Mouse (Mus musculus): Measurements from ENCODE around the gene Galnt14. TPM values are rescaled to one million over a fixed set of nuclear protein-coding genes. Genes with fewer than 3 reads are reported as not detected.

The Galnt14 gene
- polyA plus RNA-seq, 1 experiment, result not detected

DNA sequence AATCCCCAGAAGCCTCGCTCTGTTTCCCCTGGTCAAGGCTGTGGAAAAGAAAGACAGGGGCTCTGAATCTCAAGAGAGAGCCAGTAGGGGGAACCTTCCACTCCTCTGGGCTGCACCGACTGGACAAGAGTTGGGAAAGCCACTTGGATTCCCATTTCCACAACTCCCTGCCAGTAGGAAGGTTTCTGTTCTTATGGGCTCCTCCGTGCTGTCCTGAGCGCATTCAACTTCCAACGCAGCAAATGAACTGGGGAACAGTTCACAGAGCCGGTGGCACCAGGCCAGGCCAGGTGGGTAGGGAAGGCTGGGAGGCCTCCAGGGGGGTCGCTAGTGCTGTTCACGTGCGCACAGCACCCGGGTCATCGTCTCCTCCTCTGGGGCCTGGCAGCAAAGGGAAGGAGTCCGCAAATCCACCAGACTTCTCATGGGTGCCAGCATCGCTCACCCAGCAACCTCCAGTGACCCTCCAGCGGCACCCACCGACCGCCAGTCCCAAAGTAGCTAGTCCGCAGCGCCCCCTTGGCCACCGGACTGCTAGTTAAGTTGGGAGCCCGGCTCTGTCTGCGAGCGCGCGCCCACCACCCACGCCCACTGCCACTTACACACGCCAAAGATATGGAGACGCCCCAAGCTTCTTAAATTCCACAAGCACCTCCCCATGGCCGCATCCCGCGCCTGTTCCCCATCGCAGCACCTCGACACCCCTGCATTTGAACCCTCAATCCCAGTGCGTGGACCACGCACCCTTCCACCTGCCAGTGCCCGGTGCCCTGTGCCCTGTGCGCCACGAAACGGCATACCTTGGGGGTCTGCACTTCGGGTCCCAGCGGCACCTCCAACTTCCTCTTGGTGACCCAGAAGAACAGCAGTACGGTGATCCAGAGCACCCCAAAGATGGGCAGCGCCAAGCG, 867 bp downstream of the Galnt14 start:
- H3K4me1 ChIP-seq (ENCODE audit: control insufficient read depth, insufficient read depth, low read length), result 0 out of 2 replicates have a peak, but pooled peaks cover 2% of the 10 kb centered on the region
- no peak for TF ChIP-seq POLR2A (IDR thresholded peaks at IDR 0.05; ENCODE audit: borderline replicate concordance, extremely low read depth, low read depth, low read length)
- TF ChIP-seq CTCF (IDR thresholded peaks at IDR 0.05; ENCODE audit: insufficient read depth, low read length), result no peak
- DNase-seq, result no peak
- no peak overlapping the region for H3K4me3 ChIP-seq (replicated peaks; ENCODE audit: extremely low read depth, low read depth, low read length)
- WGBS, result 3% methylated on average over 43 of the region's 43 CpGs

- Histone ChIP-seq H3K4me1 (ENCODE audit: control insufficient read depth, insufficient read depth, low read length) (0 out of 2 replicates have a peak, but pooled peaks cover 2% of the 10 kb centered on the region), H3K4me3 (replicated peaks; ENCODE audit: extremely low read depth, low read depth, low read length) (no peak overlapping the region)
- no peak for DNase-seq
- TF ChIP-seq CTCF (IDR thresholded peaks at IDR 0.05; ENCODE audit: insufficient read depth, low read length) (no peak), POLR2A (IDR thresholded peaks at IDR 0.05; ENCODE audit: borderline replicate concordance, extremely low read depth, low read depth, low read length) (no peak)
- WGBS, result 89% methylated on average over 6 of the region's 6 CpGs
Observed at GRCm38 (mm10) chr17:73708451-73708850, 1.8 kb downstream of the Galnt14 start.

- no peak for TF ChIP-seq POLR2A (IDR thresholded peaks at IDR 0.05; ENCODE audit: borderline replicate concordance, extremely low read depth, low read depth, low read length)
- TF ChIP-seq CTCF (IDR thresholded peaks at IDR 0.05; ENCODE audit: insufficient read depth, low read length), result no peak
- H3K4me1 ChIP-seq (ENCODE audit: control insufficient read depth, insufficient read depth, low read length), result no peaks in the 10 kb centered on the region
Observed at GRCm38 (mm10) chr17:73703571-73703970, 6.7 kb downstream of the Galnt14 start.

DNA sequence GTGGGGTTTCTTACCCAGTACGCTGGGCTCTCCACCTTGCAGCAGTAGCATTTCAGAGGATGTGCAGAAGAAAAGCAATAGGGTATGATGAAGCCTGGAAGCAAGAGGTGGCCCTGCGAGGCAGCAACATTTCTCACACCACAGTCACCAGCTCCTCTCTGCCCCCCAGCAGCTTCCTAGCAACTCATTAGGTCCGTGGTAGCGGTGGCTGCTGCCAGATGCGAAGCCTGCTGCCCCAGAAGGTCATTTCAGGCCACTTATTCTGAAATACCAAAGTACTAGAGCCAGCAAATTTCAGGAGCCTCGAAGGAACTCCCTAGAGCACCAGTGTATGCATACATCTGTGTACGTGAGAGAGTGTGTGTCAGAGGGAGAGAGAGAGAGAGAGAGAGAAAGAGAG, 9.2 kb downstream of the Galnt14 start:
- no peak for DNase-seq
- Histone ChIP-seq H3K4me1 (ENCODE audit: control insufficient read depth, insufficient read depth, low read length) (no peaks in the 10 kb centered on the region), H3K4me3 (replicated peaks; ENCODE audit: extremely low read depth, low read depth, low read length) (no peak overlapping the region)
- 18% methylated on average over 7 of the region's 7 CpGs for WGBS
- TF ChIP-seq CTCF (IDR thresholded peaks at IDR 0.05; ENCODE audit: insufficient read depth, low read length) (no peak), POLR2A (IDR thresholded peaks at IDR 0.05; ENCODE audit: borderline replicate concordance, extremely low read depth, low read depth, low read length) (no peak)

More at GRCm38 (mm10) chr17:73703571-73703970, 6.7 kb downstream of the Galnt14 start:
- DNase-seq, result no peak
- H3K4me3 ChIP-seq (replicated peaks; ENCODE audit: extremely low read depth, low read depth, low read length), result no peak overlapping the region

DNA sequence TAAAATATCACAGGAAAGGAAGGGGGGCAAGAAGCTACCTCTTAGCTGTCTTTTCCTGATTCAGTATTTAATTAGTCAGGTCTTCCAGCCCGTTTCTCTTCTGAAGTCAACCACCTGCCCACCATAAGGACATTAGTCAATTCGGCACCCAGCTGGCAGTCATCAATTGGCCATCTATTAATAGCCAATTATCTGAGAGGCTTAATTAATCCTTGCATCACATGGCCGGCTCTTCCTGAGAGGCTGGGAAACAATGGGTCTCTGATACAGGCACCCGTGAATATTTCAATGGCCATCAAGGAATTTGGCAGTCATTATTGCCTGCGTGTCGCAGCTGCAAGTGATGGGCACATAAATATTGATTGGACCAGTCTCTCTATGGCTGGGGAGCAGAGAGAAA, 10.4 kb downstream of the Galnt14 start:
- 56% methylated on average over 6 of the region's 6 CpGs for WGBS
- DNase-seq, result no peak
- no peaks in the 10 kb centered on the region for H3K4me1 ChIP-seq (ENCODE audit: control insufficient read depth, insufficient read depth, low read length)
- no peak for TF ChIP-seq POLR2A (IDR thresholded peaks at IDR 0.05; ENCODE audit: borderline replicate concordance, extremely low read depth, low read depth, low read length)
- H3K4me3 ChIP-seq (replicated peaks; ENCODE audit: extremely low read depth, low read depth, low read length), result no peak overlapping the region

DNA sequence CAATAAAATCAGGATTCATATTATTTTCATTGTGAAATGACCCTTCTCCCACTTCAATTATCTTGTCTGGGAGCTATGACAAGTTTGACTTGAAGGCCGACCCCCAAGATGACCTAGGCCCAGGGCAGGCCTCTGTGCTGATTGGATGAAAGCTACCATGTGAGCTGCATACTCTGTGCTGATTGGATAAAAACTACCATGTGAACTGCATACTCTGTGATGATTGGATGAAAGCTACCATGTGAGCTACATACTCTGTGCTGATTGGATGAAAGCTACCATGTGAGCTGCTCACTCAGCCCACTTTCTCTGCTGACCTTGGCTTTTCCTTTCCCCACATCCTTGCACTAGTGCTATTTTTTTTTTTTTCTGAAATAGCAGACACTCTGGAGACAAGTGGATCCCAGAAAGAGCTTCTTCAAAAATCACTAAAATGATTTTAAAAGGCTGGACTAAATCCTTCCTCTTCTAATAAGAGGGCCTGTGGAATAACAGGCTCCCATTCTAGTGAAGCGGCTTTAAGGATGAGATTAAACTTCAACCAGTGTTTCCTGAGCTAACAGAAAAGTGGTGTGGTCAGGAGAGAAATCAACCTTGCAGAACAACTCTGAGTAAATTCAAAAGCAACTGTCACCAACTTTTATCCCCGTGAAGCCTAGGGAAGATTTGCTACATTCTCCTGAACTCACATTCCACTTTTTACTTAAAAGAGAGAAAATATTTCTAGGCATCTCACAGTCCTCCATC, 15.9 kb downstream of the Galnt14 start:
- Histone ChIP-seq H3K4me1 (ENCODE audit: control insufficient read depth, insufficient read depth, low read length) (no peaks in the 10 kb centered on the region), H3K4me3 (replicated peaks; ENCODE audit: extremely low read depth, low read depth, low read length) (no peak overlapping the region)
- 77% methylated on average over 3 of the region's 3 CpGs for WGBS
- TF ChIP-seq CTCF (IDR thresholded peaks at IDR 0.05; ENCODE audit: insufficient read depth, low read length) (no peak), POLR2A (IDR thresholded peaks at IDR 0.05; ENCODE audit: borderline replicate concordance, extremely low read depth, low read depth, low read length) (no peak)
- DNase-seq, result no peak

- 65% methylated on average over 3 of the region's 3 CpGs for WGBS
- TF ChIP-seq CTCF (IDR thresholded peaks at IDR 0.05; ENCODE audit: insufficient read depth, low read length) (no peak), POLR2A (IDR thresholded peaks at IDR 0.05; ENCODE audit: borderline replicate concordance, extremely low read depth, low read depth, low read length) (no peak)
- Histone ChIP-seq H3K4me3 (replicated peaks; ENCODE audit: extremely low read depth, low read depth, low read length) (no peak overlapping the region), H3K4me1 (ENCODE audit: control insufficient read depth, insufficient read depth, low read length) (no peaks in the 10 kb centered on the region)
- no peak for DNase-seq
Observed at GRCm38 (mm10) chr17:73688261-73688660, 22.0 kb downstream of the Galnt14 start.

DNA sequence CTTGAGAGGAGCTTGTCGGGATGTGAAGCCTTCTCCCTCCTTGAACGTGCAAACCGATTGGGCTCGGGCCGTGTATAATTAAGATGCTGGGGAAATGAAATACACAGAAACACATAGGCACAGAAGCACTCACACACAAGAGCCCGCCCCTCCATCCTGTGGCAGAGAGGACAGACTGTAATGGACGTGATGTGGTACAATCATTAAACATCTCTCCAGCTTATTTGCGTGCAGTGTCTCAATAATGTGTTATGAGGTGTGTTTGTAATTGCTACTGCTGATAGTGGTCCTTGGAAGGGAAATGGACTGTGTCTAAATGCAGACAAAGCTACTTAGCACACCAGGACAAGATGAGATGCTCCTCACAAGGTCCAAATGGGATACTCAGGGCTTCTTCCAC, 24.0 kb downstream of the Galnt14 start:
- DNase-seq, result no peak
- Histone ChIP-seq H3K4me1 (ENCODE audit: control insufficient read depth, insufficient read depth, low read length) (no peaks in the 10 kb centered on the region), H3K4me3 (replicated peaks; ENCODE audit: extremely low read depth, low read depth, low read length) (no peak overlapping the region)
- TF ChIP-seq POLR2A (IDR thresholded peaks at IDR 0.05; ENCODE audit: borderline replicate concordance, extremely low read depth, low read depth, low read length) (no peak), CTCF (IDR thresholded peaks at IDR 0.05; ENCODE audit: insufficient read depth, low read length) (no peak)
- WGBS, result 82% methylated on average over 8 of the region's 8 CpGs

DNA sequence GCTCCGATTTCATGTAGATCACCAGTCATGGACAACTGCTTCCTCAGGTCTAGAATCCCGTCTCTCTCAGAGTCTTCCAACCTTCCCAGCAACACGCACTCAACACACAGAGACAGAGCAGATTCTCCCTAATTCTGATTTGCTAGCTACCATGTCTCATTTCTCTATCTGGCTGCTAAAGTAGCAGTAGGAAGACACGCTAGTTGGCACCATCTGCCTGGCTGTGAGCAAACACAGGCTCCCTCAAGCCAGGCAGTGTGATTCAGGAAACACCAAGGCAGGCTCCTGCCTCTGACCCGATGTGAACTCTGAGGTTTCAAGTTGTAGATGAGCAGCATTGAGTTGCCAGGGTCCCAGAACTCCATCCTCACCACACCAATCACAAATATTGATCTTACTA, 25.5 kb downstream of the Galnt14 start:
- Histone ChIP-seq H3K4me1 (ENCODE audit: control insufficient read depth, insufficient read depth, low read length) (no peaks in the 10 kb centered on the region), H3K4me3 (replicated peaks; ENCODE audit: extremely low read depth, low read depth, low read length) (no peak overlapping the region)
- no peak for DNase-seq
- WGBS, result 69% methylated on average over 5 of the region's 5 CpGs
- TF ChIP-seq CTCF (IDR thresholded peaks at IDR 0.05; ENCODE audit: insufficient read depth, low read length) (no peak), POLR2A (IDR thresholded peaks at IDR 0.05; ENCODE audit: borderline replicate concordance, extremely low read depth, low read depth, low read length) (no peak)

Data from lung, adult 2 months (tissue).